Mouse (Mus musculus) T-helper 2 cell (primary cell): ENCODE results near the gene R3hdm2.

Experiments
- in situ Hi-C: fragments of 300-600 bp; cut with MboI, MseI; formaldehyde crosslinking; loops from one replicate; pipeline ENCODE4 v1.15.1; 2025; ENCODE audit warnings: high pct_unique_total_duplicates

The R3hdm2 gene

DNA sequence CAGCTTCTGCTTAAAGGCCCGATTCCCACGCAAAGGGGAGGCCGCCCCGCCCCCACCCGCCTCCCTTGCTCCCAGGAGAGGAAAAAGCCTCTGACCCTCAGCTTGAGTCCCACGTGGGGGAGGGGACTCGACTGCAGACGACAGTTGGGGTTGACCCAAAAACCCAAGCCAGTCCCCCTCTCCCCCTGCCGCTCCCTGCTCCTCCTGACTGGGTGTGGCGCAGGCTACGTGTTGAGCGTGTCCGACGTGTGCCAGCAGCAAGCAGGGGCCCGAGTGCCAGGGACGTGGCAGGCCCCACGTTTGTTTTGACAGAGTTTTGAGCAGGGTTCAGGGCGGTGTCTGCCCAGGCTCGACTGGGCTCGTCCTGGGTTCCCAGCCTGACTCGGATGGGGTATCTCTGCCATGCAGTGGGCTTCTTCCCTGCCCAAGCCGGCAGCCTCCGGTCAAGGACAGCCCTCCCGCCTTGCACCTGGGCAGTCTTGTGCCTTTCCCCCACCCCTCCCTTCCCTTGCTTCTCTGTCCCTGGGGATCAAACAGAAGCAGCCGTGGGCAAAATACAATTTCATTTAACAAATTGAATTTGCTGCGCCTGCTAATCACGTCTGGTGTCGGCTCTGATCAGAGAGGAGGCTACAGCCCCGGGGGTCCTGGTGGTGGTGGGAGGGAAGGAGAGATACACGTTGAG is 136.6 kb downstream of the R3hdm2 start:
- in situ Hi-C loops, result no loop called here

DNA sequence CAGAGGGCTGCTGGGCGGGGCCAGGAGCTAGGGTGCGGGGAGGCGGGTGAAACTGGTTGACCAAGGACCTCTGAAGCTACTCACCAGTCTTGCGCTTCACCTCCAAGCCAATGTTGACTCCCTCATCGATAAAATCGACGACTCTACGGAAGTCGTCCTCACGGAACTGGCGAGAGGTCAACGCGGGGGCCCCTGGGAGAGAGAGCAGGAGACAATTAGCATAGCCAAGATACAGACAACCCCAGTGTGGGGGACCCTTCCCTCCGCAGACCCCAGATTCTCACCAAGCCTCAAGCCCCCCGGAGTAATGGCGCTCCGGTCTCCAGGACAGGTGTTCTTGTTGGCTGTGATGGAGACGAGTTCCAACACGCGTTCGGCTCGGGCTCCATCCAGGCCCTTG is 137.8 kb downstream of the R3hdm2 start:
- in situ Hi-C loops, result no loop called here

GRCm38 (mm10) chr10:127519041-127519701 is 139.0 kb downstream of the R3hdm2 start:
- in situ Hi-C loops, result no loop called here

DNA sequence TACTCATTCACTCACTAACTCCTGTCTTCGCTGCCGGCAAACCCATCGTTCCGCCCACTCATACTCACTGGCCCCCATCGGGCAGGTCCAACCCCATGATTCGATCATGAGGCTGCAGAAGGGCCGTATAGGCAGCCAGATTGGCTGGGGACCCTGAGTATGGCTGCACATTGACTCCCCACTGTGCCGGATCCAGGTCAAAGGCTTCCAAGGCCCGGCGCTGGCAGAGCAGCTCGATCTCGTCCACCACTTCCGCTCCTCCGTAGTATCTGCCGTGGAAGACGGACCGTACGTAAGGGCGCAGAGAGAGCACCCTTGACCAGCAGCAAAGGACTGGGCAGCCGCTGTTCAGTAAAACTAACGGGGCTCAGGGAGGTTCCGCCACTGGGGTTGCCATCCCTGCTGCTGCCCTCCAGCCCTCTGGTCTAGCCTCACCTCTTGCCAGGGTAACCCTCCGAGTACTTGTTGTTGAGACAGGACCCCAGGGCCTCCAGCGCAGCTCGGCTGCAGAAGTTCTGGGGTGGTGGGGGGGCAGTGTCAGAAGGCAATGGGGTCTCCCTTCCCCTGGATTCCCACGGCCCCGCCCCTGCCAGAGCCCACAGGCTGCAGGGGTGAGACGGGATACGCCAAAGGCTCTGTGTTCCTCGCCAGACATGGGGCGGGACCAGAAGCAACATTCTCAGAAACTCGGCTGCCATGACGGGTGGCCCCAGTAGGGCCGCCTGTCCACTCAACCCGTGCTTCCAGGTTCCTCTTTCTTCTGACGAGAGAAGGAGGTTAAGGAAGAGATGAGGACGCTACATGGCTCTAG is 140.0 kb downstream of the R3hdm2 start:
- in situ Hi-C loops, result loop anchor here (10.0 kb wide), 1 partner anchor 335 kb away; the partner anchor contains the start of gene Slc26a10

GRCm38 (mm10) chr10:127520714-127521357 is 140.7 kb downstream of the R3hdm2 start:
- in situ Hi-C loops, result loop anchor here (10.0 kb wide), 1 partner anchor 336 kb away; the partner anchor contains the start of gene Slc26a10

DNA sequence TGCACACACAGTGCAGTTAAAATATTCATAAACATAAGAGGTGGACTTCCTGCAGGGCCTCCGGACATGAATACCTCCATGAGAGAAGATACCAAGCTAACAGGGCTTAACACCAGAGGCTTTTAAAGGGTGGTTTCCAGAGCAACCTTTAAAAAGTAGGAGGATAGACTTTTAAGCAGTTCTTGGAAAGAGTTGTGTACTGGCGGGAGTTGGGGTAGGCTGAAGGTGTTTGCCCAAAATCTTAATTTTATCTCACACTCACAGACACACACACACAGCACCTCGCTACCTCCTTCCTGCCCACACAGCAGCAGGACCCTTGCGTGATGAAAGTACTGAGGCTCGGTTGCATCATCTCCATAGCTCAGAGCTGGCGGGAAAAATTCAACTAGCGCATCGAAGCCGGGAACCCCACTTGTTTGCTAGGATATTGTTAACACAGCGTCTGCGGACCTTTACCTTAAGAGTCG is 141.5 kb downstream of the R3hdm2 start:
- in situ Hi-C loops, result loop anchor here (10.0 kb wide), 1 partner anchor 337 kb away; the partner anchor contains the start of gene Slc26a10

DNA sequence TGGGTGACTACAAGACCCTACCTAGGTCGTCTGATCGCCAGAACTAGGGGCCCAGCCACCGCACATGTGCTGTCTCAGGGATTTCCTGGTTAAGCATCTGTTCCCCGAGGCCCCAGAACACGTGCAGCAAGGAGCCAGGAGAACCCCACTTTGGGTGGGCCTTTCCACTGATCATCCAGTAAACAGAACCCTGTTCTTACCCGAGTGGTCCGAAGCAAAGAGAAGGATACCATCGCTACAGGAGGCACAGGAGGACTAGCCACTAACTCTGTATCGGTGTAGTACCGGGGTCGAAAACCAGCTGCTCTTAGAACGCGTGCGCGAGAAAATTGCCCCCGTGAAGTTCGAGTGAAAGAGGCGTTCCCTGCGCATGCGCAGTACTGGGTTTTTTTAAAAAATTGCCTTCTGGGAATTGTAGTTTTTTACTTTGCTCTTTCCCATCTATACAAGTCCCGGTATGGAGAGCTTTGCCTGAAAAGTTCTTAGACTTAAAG is 142.0 kb downstream of the R3hdm2 start, which contains the start of gene Shmt2:
Gene Shmt2, minus strand, starts transcription at position 357 of the 494 bp plus-strand sequence.
- in situ Hi-C loops, result loop anchor here (10.0 kb wide), 1 partner anchor 337 kb away; the partner anchor contains the start of gene Slc26a10

GRCm38 (mm10) chr10:127524646-127525255 is 144.6 kb downstream of the R3hdm2 start:
- in situ Hi-C loops, result loop anchor here (5.0 to 10.0 kb wide), 2 partner anchors 340 to 663 kb away; partner anchors contain the start of gene Slc26a10

DNA sequence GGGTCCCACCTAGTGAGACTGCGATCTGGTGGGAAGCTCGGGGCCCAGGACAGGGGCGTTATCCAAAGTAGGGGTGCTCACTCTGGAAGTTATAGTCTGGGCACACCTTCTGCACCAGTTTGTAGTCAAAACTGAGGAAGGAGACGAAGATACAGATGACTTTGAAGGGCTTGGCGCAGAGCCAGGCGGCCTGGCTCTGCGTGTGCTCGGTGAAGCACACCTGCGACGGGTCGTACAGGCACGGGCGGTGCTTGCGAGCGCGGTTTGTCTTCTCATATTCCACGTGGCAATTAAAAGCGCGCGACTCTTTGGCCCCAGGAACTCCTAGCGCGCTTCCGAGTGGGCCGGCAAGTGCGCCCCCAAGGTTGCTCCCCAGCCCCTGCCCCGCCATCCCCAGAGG is 145.9 kb downstream of the R3hdm2 start:
- in situ Hi-C loops, result loop anchor here (5.0 to 10.0 kb wide), 2 partner anchors 341 to 661 kb away; partner anchors contain the start of gene Slc26a10

GRCm38 (mm10) chr10:127526681-127527080 is 146.6 kb downstream of the R3hdm2 start:
- in situ Hi-C loops, result loop anchor here (5.0 to 10.0 kb wide), 2 partner anchors 342 to 661 kb away; partner anchors contain the start of gene Slc26a10

- in situ Hi-C loops, result loop anchor here (5.0 to 10.0 kb wide), 2 partner anchors 343 to 660 kb away; partner anchors contain the start of gene Slc26a10
These were observed 147.4 kb downstream of the R3hdm2 start for GRCm38 (mm10) chr10:127527481-127527880.

- in situ Hi-C loops, result no loop called here
These were observed 150.8 kb downstream of the R3hdm2 start for GRCm38 (mm10) chr10:127530945-127531344.

- in situ Hi-C loops, result no loop called here
These were observed 151.4 kb downstream of the R3hdm2 start for GRCm38 (mm10) chr10:127531548-127531947.

DNA sequence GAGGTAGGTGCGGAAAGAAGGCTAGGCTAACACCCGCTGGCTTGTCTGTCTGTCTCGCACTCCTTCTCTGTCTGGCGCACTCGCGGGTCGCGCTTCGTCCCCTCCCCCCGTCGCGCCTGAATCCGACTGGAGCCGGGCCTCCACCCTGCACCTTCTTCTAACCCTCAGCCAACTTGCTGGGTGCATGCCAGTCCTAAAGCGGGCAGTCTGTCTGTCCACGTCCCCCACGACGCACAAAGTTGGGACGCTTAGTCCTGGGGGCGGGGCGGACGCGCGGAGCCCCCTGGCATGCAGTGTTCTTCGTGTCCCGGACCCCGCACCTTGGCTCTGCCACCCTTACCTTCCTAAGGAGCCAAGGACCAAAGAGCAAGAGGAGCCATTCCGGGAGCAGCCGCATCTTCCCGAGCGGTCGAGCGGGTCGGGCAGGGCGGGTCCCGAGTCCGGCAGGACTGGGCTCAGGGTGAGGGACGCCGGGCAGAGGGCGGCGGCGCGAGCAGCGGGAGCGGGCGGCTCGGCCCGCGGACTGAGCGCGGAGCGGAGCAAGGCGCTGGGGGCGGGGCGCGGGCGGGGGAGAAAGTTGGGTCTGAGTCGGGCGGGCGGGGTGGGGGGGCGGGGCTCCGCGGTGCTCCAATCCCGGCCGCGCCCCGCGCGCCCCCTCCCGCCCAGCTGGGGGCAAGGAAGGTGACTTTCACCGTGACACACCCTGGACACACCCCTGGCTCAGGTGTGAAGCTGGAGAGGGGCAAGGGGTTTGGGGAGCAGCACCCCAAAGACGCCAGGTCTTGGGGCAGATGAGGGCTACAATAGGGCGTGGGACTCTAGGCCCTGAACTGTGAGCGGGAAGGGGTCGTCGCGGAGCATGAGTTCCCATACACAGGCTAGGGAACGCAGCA is 154.2 kb downstream of the R3hdm2 start, which contains the start of gene Nxph4:
Gene Nxph4, minus strand, starts transcription at position 524 of the 893 bp plus-strand sequence.
- in situ Hi-C loops, result no loop called here

GRCm38 (mm10) chr10:127534929-127535384 is 154.8 kb downstream of the R3hdm2 start:
- in situ Hi-C loops, result no loop called here

- in situ Hi-C loops, result no loop called here
These were observed 156.6 kb downstream of the R3hdm2 start for GRCm38 (mm10) chr10:127536586-127537314.

GRCm38 (mm10) chr10:127537854-127538583 is 157.9 kb downstream of the R3hdm2 start:
- in situ Hi-C loops, result no loop called here

- in situ Hi-C loops, result loop anchor here (5.0 kb wide), 1 partner anchor 34 kb away; no protein-coding TSS in a partner anchor
These were observed 161.4 kb downstream of the R3hdm2 start for GRCm38 (mm10) chr10:127541510-127541909.
